Mouse (Mus musculus) Muller cell, postnatal 12 days (primary cell): Measurements from ENCODE around the gene Dnajb11.

ENCODE experiments used
- DNase-seq: peaks from one replicate; pipeline ENCODE4 v3.0.0-alpha.2; 2015; ENCODE audit errors: inconsistent ontology term

Gene Dnajb11

DNA sequence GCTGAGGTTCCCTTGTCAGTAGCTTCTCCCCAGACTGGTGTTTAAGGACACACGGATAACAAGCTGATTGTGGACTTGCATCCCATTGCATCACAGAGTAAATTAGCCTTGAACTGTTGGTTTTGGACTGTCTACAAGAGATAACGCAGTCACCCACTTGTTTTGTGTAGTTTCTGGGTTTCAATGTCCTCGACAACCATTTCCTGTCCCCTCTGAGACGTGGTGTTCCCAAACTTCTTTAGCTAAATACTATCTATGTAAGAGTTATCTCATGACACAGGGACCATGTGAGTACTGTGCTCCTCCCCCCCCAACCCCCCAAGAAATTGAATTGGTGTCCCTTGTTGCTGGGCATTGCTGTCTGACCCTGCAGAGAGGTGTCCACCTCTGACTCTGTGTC is 23.8 kb downstream of the Dnajb11 start:
- DNase-seq = no peak

DNA sequence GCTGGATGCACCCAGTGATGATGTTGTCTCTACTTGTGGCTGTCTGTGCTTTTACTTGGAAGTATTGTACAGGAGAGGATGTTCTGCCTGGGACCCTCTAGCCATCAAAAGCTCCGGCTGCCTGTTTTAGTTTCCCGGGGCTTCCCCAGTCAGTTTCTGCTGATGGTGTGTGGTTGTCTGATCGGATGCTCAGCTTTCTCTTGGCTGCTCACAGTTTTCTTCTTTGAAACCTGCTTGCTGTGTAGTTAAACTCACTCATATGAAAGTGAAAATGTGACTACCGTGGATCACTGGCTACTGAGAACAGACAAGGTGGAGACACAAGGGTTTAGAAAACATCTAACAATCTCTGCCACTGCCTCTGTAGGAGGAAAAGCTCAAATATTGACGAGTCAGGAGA is 25.8 kb downstream of the Dnajb11 start:
- no peak for DNase-seq

DNA sequence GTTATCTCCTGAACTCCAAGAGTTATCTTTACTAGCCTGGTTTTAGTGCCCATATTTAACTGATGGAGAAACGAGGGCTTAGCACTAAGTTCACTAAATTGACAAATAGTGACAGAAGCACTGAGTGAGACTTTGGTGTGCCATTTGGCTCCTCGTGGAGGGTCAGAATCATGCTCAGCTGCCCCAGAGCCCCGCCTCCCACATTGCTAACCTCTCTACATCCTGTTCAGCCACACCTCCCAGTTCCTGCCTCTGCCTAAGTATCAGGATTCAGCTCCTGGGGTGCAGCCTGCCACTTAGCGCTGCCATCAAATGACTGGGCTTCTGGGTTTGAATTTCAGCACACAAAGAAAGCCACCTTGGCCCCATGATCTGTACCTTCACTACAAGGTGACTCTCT is 27.7 kb downstream of the Dnajb11 start:
- DNase-seq = no peak

DNA sequence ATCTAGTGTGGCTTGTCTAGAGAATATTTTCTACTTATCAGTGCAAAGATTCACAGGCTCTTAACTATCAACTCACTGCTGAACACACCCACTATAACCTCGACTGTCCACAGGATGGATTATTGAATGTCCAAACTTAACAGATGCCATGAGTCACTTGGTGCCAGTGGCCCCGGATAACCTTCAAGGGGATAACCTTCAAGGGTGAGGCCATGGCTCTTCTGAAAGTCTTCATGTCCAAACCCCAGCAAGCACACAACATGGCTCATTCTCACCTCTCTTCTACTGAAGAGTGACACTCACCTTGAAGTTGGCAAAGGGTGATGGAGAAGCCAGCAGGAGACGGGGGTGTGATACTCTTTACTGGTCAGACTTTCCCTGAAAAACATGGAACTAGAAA is 29.1 kb downstream of the Dnajb11 start:
- no peak for DNase-seq

DNA sequence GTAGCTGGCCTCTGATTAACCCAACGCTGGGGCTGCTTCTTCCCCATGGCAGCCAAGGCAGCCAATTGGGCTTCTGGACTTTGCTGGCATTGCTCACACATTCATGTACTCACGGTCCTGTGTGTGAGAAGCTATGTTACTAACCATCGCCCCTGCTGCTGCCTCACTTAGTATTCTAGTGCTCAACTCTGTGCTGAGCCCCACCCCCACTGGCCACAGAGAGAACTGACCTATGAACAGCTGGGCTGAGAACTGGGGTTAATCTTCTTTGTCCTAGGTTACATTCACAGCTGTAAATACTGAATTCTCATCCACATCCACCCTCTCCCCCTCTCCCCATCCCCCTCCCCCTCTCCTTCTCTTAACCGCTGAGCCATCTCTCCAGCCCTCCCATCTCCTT is 31.2 kb downstream of the Dnajb11 start:
- DNase-seq = no peak

DNA sequence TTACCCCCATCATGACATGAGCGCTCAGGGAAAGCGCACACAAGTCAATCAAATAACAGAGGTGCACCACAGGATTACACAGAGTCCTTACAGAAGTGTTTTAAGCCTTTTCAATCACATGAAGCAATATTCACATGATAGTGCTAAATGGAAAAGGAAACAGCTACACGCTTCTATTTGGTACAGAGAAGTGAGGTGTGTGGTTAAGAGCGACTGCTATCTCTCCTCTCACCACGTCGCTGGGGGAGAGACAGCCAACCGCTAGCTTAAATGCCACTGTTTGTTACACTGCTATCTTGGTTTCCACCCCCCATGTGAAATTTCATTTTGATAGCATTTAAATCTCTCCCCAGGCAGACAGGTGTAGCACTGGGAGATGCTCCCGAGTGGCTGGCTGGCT is 32.1 kb downstream of the Dnajb11 start:
- no peak for DNase-seq

DNA sequence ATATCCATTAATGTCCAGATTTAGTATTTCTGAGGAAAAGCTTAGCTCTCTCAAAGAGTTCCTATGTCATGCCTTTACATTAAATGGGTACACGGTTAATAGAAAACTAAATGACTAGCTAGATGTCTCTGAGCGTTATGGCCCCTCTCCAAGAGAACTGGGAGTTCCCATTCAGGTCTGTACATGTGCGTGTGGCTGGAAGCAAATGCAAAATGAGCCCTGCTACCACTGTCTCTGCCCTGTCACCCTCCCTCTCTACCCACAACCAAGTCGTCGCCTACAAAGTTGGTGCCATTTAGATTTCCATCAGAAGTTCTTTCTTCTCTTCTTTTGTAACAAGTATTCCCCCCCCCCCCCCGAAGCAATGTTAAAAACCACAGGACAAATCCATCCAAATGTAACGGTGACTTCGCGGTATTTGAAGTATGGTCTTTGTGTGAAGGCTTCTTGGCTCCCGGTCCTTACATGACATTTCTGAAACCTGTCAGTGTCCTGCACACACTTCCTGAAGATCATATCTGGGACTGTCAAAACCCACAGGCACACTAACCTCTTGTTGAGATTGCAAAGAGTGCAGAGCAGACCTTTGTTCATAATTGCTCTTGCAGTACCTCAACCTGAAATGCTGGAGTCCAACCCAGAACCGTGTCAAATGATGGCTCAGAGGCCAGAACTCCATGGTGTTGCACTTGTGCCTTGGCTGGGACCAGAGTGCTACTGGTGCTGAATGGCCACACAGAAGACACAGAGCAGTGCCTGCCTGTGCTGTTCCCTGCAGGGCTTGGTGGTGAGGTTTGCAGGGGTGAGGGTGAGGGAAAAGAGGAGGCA is 33.3 kb downstream of the Dnajb11 start, which contains the start of gene Ahsg:
Ahsg (plus strand) TSS at position 595 of the 828 bp plus-strand sequence.
- peak; percentile 30 for DNase-seq

DNA sequence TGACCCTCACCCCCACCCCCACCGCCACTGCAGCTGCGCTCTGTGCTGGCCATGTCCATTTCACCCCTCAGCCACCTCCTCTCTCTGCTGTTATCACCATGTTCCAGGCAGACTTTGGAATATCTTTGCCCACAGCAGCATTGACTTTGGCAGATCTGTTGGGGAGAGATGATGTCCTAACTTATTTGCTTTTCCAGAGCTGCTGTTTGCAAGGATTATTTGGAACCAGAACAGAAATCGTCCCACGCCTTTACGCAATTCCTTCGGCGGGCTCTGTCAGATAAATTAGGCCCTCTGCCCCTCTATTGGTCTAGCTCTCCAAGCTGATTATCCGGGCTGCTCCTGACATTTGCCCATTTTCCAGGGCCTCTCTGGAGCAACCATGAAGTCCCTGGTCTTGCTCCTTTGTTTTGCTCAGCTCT is 34.1 kb downstream of the Dnajb11 start:
- no peak for DNase-seq

DNA sequence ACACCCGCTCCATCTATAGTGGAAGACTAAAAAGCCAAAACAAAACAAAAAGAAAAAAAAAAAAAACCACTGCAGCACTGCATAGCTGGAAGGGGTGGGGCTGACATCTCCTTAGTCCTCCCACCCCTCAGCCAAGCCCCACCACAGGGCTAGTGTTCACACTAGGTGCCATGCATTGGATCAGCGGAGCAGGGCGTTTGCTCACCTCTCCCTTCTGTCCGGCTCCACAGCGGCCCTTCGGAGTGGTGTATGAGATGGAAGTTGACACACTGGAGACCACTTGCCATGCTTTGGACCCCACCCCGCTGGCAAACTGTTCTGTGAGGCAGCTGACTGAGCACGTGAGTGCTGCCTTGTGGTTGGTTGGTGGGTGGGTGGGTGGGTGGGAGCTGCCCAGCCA is 36.5 kb downstream of the Dnajb11 start:
- DNase-seq = no peak

DNA sequence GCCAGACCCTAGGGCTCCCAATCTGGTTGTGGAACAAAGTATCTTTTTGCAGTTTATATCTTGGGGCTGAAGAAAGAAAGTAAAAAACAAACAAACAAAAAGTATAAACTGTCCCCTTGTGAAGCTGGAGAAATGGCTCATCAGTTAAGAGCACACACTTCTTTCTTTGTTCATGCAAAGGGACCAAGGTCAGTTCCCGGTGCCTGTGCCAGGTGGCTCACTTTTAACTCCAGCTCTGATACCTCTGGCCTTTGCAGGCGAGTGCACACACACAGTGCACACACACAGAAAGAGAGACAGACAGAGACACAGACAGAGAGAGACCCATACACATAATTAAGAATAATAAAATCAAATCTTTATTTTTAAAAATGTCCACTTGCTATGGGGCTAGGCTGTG is 39.0 kb downstream of the Dnajb11 start:
- no peak for DNase-seq

DNA sequence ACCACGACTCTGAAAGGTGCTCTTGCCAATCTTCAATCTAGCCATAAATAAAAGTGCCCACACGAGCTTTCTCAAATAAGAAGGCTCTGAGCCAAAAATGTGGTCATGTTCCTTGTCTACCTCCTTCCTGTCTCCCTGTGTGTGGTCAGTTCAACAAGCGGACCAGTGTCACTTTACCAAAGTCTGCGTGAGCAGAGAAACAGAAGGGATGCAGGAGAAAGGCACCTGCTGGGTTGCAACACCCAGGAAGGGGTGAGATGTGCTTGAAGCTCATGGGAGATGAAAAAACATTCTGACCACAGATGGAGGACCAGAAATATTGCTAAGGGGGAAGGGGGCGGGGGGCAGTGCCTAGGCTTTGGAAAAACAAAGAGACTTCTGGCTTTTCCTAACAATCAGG is 41.7 kb downstream of the Dnajb11 start:
- DNase-seq = no peak

DNA sequence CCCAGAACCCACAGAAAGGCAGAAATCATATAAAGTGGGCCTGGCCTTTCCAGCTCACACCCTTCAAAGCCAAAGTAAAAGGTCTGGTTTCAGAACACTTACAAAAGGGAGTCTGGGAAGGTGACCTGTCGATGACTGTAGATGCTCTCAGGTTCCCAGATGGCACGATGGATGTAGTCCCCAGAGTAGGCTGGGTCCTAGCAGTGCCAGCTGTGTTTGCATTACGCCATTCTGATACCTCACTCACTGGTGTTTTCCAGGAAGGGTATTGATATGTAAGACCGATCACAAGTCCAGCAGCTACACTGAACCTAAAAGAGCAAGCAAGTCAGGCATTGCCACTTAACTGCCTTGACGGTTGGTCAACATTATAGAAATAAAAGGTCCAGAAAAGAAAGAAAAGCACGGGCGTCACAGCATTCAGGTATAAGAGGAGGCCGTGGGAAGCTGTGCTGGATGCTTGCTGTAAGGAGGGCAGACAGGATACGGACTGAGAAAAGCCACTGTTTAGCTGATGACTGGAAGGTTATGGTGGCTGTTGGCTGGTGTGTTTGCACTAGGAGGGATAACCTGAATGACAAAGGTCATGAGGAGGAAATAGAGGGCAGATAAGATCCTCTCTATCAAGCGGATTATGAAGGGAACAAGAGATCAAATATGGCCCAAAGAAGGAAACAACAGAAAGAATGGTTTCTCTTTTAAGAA is 42.4 kb downstream of the Dnajb11 start:
- no peak for DNase-seq

DNA sequence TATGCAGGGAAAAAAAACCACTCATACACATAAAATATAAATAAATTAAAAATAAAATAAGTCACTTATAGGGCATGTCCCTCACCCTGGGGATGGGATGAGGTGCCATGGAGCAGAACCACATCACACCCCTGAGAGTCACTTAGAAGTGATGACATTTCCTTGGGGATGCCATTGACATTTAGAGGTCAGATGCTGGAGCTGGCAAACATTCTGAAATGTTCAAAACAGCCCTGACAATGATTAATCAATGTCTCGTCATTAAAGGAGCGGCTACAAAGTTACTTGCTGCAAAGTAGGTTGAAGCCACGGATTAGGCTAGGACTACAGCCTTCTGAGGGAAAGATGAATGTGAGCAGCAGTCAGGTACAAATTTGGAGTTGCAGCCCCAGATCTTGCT is 43.7 kb downstream of the Dnajb11 start:
- DNase-seq = no peak

DNA sequence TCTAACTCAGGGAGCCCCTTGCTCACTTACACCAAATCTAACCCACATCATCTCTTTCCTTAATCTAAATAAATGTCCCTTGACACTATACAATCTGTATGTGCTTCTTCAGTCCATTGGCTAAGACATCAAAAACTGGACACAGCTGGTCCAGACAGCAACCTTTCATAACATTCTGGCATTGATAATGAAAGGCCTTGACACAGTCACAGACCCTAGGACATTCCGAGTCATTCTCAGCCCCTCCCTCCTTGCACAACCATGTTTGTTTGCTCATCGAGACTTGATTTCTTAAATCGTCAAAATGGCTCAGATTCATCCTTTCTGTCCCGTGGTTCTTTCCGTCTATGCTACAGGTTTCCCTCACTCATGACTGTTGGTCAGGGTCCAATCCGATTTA is 51.6 kb downstream of the Dnajb11 start:
- DNase-seq = no peak

DNA sequence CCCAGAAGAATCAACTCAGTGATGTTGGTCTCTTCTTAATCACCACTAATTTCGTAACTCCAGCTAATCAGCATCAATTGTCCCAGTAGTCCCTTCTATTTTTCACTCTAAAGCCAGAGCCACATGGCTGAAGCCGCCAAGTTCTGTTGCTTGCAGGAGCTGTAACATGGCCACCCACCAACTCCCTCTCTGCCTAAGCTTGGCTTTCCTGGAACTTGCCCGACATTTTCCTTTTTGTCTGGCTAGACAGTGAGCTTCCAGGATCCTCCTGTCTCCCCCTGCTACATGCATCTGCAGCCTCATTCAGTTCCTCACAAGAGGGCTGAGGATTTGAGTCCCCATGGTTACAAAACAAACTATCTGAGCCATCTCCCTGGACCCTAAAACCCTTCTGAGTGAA is 54.3 kb downstream of the Dnajb11 start:
- peak; percentile 8 for DNase-seq

DNA sequence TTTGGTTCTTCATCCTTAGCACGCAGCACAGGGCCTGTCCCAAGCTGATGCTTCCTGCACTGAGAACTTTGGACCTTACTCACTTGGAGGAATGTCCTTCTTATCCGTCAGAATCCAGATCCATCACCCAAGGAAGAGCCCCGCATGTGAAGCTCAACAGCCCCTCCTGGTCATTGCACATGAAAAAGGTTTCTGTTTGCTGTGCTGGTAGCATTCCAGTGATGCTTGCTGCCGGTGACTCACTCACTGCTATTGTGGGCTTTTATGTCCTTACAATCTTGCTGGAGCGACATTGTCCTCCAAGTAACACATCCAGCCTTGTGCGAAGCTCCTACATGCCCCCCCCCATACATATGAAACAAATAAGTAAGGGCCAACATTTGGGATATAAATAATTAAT is 55.2 kb downstream of the Dnajb11 start:
- peak; percentile 82 for DNase-seq

DNA sequence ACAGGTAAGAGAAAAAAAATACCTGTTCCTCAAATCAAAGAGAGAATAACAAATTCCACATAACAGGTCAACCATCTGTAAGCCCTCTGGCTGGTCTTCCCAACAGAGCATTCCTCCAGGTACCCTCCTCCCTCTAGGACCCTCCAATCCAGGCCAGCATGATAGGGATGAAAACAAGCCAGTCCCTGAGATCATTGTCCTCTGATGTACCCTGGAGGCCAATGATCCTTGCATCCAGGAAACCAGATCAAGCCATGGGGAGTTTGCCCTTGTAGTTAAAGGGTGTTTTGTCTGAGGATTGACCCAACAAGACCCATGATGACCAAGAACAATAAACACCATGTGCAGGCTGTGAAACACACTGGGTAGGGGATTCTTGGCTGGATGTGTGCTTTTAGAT is 56.6 kb downstream of the Dnajb11 start:
- DNase-seq = peak; percentile 6

DNA sequence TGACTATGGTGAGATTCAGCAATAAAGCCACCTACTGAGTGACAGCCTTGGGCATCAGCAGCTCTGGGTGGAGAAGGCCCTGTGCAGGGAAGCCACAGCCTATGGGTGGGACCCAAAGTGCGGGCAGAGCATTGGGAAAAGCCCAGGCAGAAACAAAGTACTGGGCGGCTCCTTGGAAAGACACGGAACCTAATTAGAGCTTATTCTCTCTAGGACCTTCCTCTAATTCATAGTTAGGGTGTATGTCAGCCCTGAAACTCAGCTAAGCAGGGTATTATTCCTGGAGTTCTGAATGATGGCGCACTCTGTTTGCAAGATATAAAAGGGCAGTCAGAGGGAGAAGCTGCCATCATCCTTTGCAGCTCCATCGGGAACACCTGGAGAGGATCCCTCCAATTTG is 60.4 kb downstream of the Dnajb11 start, which contains the start of gene Fetub:
Fetub (plus strand) TSS at position 301 of the 400 bp plus-strand sequence.
- no peak for DNase-seq

DNA sequence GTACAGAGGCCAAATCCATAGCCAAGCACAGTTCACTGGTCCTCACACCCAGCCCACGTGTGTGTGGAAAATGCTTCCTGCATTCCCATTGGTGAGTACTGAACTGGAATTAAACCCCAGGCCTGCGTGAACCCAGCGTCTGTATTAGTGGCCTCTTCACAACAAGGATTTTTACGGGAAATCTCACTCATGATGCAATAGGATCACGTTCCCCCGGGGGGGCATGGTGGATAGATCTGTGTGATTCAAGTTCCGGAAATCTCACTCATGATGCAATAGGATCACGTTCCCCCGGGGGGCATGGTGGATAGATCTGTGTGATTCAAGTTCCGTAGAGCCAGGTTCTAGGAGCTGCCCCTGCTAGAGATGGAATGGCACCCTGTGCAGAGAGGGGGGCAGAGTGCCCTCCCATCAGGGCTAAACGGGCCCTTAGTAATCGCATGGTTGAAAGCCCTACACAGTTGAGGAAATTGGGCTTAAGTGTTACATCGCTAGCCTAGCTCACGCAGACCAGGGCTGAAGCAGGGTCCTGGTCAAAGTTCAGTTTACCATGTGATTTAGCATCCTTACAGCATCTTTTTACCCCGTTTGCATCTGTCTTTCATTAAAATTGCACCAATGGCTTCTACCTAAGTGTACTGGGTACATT is 61.1 kb downstream of the Dnajb11 start:
- DNase-seq = peak; percentile 13

DNA sequence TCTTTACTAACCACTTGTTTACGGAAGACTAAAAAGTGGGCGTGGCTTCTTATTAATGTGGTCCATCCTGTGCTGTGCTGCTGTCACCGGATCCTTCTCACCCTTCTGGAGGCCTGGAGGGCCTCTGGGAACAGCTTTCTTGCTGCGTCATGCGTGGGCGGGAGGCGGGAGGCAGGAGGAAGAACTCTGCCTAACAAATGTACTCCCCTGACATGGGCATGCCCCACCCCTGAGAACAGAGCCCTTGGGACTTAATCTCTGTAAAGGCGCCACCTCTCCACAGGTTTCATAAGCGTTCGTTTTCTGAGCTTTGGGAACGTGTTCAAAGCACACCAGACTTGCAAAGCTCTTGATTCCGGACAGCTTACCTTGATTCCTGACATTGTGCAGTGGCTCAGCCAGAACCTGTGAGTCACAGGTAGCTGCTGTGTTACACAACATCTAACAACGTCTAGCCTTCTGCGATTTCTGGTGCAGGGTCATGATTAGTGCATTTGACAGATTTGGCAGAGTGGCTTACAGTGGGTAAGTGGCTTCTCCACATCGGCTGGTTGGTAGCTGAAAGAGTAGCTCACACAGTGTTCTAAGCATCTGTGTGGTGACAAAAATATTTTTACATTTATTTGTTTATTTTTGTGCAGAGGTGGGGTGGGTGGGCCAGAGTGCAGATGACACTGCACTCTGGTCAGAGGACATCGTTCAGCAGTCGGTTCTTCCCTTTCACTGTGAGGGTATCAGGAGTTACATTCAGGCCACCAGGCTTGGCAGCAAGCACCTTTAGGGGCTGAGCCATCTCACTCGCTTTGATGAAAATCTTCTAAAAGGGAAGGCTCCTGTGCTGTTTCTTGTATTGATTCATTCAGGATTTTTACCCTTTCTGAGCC is 62.6 kb downstream of the Dnajb11 start:
- peak; percentile 25 for DNase-seq

DNA sequence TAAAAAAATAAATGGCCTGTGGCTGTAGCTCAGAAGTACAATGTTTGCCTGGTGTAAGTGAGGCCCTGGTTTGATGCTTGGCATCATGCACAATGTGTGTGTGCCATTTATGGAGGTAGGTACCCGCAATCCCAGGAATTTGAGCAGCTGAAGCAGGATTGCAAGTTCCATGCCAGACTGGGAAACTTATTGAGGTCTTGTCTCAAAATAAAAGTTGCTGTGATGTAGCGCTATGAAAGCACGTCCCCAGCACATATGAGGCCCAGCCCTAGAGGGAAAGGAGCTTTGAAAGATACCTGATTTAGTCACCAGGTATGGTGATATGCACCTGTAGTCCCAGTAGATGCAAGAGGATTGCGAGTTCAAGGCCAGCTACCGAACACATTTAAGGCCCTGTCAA is 64.1 kb downstream of the Dnajb11 start:
- no peak for DNase-seq

DNA sequence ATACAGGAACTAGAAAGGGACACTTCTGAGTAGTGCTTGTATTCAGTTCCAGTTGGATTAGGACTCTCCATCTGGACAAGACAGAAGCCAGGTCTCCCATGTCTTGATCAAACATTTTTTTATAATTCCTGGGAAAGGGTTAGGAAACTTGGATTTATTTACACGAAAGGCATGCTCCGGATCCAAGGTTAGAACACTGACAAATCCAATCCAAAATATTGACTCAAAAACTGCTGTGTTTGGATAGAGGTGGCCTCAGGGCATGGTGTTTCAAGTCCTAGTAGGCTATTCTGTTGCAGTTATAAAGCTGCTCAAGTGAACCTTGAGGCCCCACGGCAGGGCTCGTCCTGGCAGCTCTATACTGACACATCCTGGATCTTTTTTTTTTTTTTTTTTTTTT is 64.8 kb downstream of the Dnajb11 start:
- DNase-seq = no peak
